ENCODE assay signal across 20 mouse cellular contexts in genomic region chr7:109137441-109137840, GRCm38 (mm10). TPM values are rescaled to one million over a fixed set of nuclear protein-coding genes. Genes with fewer than 3 reads are reported as not detected.
DNase-seq lines count a peak whose midpoint lies in the region; ATAC-seq lines count a peak whose summit lies in the region.
"Had no signal": no experiment of that assay in that cellular context is flagged by ENCODE, and none has a peak within 500 bp of the region (broad histone marks: within the 10 kb centered on the region; RNA-seq: fewer than 3 reads in every experiment).

No protein-coding gene starts in this region.

- H3K4me2 ChIP-seq in heart, embryonic 11.5 days = no peak overlapping the region
- no peak overlapping the region for H3K4me2 ChIP-seq in midbrain, embryonic 11.5 days
- H3K4me2 ChIP-seq in midbrain, embryonic 16.5 days (ENCODE audit: low read length) = no peak overlapping the region

- WGBS in heart, embryonic 11.5 days (ENCODE audit: insufficient replicate concordance) = 83% methylated on average over 8 of the region's 8 CpGs
- 89% methylated on average over 8 of the region's 8 CpGs for WGBS in midbrain, embryonic 11.5 days
- 88% methylated on average over 8 of the region's 8 CpGs for WGBS in midbrain, embryonic 16.5 days

- H3K4me1 ChIP-seq in heart, embryonic 11.5 days (ENCODE audit: control insufficient read depth, insufficient read depth, low read length) = no peaks in the 10 kb centered on the region
- H3K4me1 ChIP-seq in midbrain, embryonic 11.5 days (ENCODE audit: control insufficient read depth, insufficient read depth, low read length) = peaks cover 15% of the 10 kb centered on the region
- peaks cover 9% of the 10 kb centered on the region for H3K4me1 ChIP-seq in midbrain, embryonic 16.5 days (ENCODE audit: control insufficient read depth, insufficient read depth, low read length)

- no peak overlapping the region for H3K9ac ChIP-seq in heart, embryonic 11.5 days (ENCODE audit: low read depth, low read length)
- no peak overlapping the region for H3K9ac ChIP-seq in midbrain, embryonic 11.5 days (ENCODE audit: low read length)
- H3K9ac ChIP-seq in midbrain, embryonic 16.5 days (ENCODE audit: low read depth, low read length) = no peak overlapping the region
- H3K9ac ChIP-seq: forebrain, postnatal 0 days had no signal

- DNase-seq in heart, adult 11 months = peak; percentile 96
- peak; percentile 51 for DNase-seq in midbrain, embryonic 11.5 days (ENCODE audit: low spot score, missing footprints)
- DNase-seq in cerebellum, adult 8-10 months = peak; percentile 40
- DNase-seq in heart, postnatal 10 days = peak; percentile 33 to 47
- DNase-seq: adrenal gland, postnatal 25 days; forebrain, postnatal 0 days; kidney, adult 8-10 months; kidney, postnatal 14 days; liver; retina, postnatal 1 day; right cerebral cortex, postnatal 4 days; thymus, postnatal 14 days had no signal

- ATAC-seq in heart, embryonic 11.5 days (replicated peaks; ENCODE audit: insufficient number of reproducible peaks, low FRiP score, low TSS enrichment) = no peak
- ATAC-seq in midbrain, embryonic 11.5 days (ENCODE audit: low FRiP score) = no peak
- no peak for ATAC-seq in midbrain, embryonic 16.5 days
- no peak for ATAC-seq in megakaryocyte-erythroid progenitor cell, adult 5-6 weeks (replicated peaks; ENCODE audit: low FRiP score, low TSS enrichment, poor library complexity, severe bottlenecking)
- no peak for ATAC-seq in inflammation-experienced regulatory T-cells, adult 6 months
- ATAC-seq: lung, postnatal 0 days had no signal

- intact Hi-C loops in heart, postnatal 10 days (cut with DNase I) = no loop called here

- no peak overlapping the region for H3K27ac ChIP-seq in heart, embryonic 11.5 days (ENCODE audit: low read depth, low read length)
- no peak overlapping the region for H3K27ac ChIP-seq in midbrain, embryonic 11.5 days (ENCODE audit: low read depth, low read length)
- no peak overlapping the region for H3K27ac ChIP-seq in midbrain, embryonic 16.5 days (ENCODE audit: low read length)
- H3K27ac ChIP-seq: hindbrain, embryonic 10.5 days; layer of hippocampus, adult 2 months had no signal

- no peak overlapping the region for H3K4me3 ChIP-seq in heart, embryonic 11.5 days (ENCODE audit: low read depth, low read length)
- no peak overlapping the region for H3K4me3 ChIP-seq in midbrain, embryonic 11.5 days (ENCODE audit: low read depth, low read length)
- H3K4me3 ChIP-seq in midbrain, embryonic 16.5 days (ENCODE audit: low read depth, low read length) = no peak overlapping the region
- H3K4me3 ChIP-seq: hindbrain, embryonic 10.5 days; layer of hippocampus, adult 2 months had no signal

- no peaks in the 10 kb centered on the region for H3K9me3 ChIP-seq in heart, embryonic 11.5 days (replicated peaks; ENCODE audit: control insufficient read depth, low read length)
- no peaks in the 10 kb centered on the region for H3K9me3 ChIP-seq in midbrain, embryonic 11.5 days (ENCODE audit: control insufficient read depth, low read length)
- no peaks in the 10 kb centered on the region for H3K9me3 ChIP-seq in midbrain, embryonic 16.5 days (replicated peaks; ENCODE audit: control insufficient read depth, low read length, poor library complexity, severe bottlenecking)
- H3K9me3 ChIP-seq: hindbrain, embryonic 10.5 days had no signal

- no peaks in the 10 kb centered on the region for H3K27me3 ChIP-seq in heart, embryonic 11.5 days (ENCODE audit: control insufficient read depth, insufficient read depth, low read length)
- no peaks in the 10 kb centered on the region for H3K27me3 ChIP-seq in midbrain, embryonic 11.5 days (ENCODE audit: control insufficient read depth, insufficient read depth, low read length)
- no peaks in the 10 kb centered on the region for H3K27me3 ChIP-seq in midbrain, embryonic 16.5 days (ENCODE audit: control insufficient read depth, insufficient read depth, low read depth, low read length)

- no peaks in the 10 kb centered on the region for H3K36me3 ChIP-seq in heart, embryonic 11.5 days (ENCODE audit: control insufficient read depth, insufficient read depth, low read length)
- no peaks in the 10 kb centered on the region for H3K36me3 ChIP-seq in midbrain, embryonic 11.5 days (ENCODE audit: control insufficient read depth, insufficient read depth, low read length)
- H3K36me3 ChIP-seq in midbrain, embryonic 16.5 days (ENCODE audit: control insufficient read depth, insufficient read depth, low read length) = 0 out of 2 replicates have a peak, but pooled peaks cover 3% of the 10 kb centered on the region

RNA-seq across cellular contexts. Expression of gene Lmo1, which starts 37.6 kb away (rescaled TPM):
- polyA plus RNA-seq in heart, embryonic 11.5 days (2014; fragmentation: Nextera tagmentation; extraction: Ambion mirVana) = 1.7 and 2.1 TPM in 2 replicates
- polyA plus RNA-seq in midbrain, embryonic 11.5 days (2014; fragmentation: Nextera tagmentation; extraction: Ambion mirVana) = 117 and 124 TPM in 2 replicates
- 101 and 126 TPM in 2 replicates for polyA plus RNA-seq in midbrain, embryonic 16.5 days (2015; fragmentation: Nextera tagmentation; extraction: Ambion mirVana)
- 1 to 10 TPM; 2.0 to 2.8 TPM for total RNA-seq in heart, postnatal 10 days (2021)
- not detected in 2 replicates for total RNA-seq in megakaryocyte-erythroid progenitor cell, adult 5-6 weeks (2014; fragmentation: Nextera tagmentation)
- not detected in 2 replicates for total RNA-seq in megakaryocyte-erythroid progenitor cell, adult 5-6 weeks (2017)
- polyA plus RNA-seq in inflammation-experienced regulatory T-cells, adult 6 months (2017; shearing (Covaris generic)) = not detected
- total RNA-seq: MEL had no signal

RNA-seq across cellular contexts. Expression of gene Ric3, which starts 54.3 kb away (rescaled TPM):
- 1.7 and 1.9 TPM in 2 replicates for polyA plus RNA-seq in heart, embryonic 11.5 days (2014; fragmentation: Nextera tagmentation; extraction: Ambion mirVana)
- polyA plus RNA-seq in midbrain, embryonic 11.5 days (2014; fragmentation: Nextera tagmentation; extraction: Ambion mirVana) = 21.3 and 22.7 TPM in 2 replicates
- 36.1 and 38.0 TPM in 2 replicates for polyA plus RNA-seq in midbrain, embryonic 16.5 days (2015; fragmentation: Nextera tagmentation; extraction: Ambion mirVana)
- under 1 TPM; 0.45 to 0.67 TPM for total RNA-seq in heart, postnatal 10 days (2021)
- total RNA-seq in megakaryocyte-erythroid progenitor cell, adult 5-6 weeks (2014; fragmentation: Nextera tagmentation) = 1.2 TPM in 1 of 2 replicates, not detected in the other
- total RNA-seq in megakaryocyte-erythroid progenitor cell, adult 5-6 weeks (2017) = 0.11 and 0.75 TPM in 2 replicates
- polyA plus RNA-seq in inflammation-experienced regulatory T-cells, adult 6 months (2017; shearing (Covaris generic)) = not detected
- total RNA-seq: MEL had no signal

Comparison
In these comparisons a context has a peak if more than half of its experiments do, and no peak if none do; other contexts are left out.
1. DNase-seq: peak in every context shown above with its lines; median percentile 96 in heart, adult 11 months; 51 in midbrain, embryonic 11.5 days; 40 in cerebellum, adult 8-10 months; 40 in heart, postnatal 10 days.
2. RNA of gene Lmo1, which starts 37.6 kb away (polyA plus RNA-seq): 101 to 126 TPM in midbrain, embryonic 16.5 days and 117 to 124 TPM in midbrain, embryonic 11.5 days; 1.7 to 2.1 TPM in heart, embryonic 11.5 days and not detected in inflammation-experienced regulatory T-cells, adult 6 months; every median in the first group is over 10 times any median in the second.